Mouse (Mus musculus) spleen, adult 2 months (tissue): Measurements from ENCODE around the gene Eef1b2.
"Not testable (repeated sequence)": the region's sequence is repeated elsewhere in the genome, so short reads cannot be mapped to it uniquely, and the experiment has no call there.

Source experiments
- CTCF ChIP-seq: fragments of 200-500 bp; IDR thresholded peaks from 2 replicates; pipeline ENCODE4 v1.5.1; 2011; ENCODE audit warnings: mild to moderate bottlenecking, inconsistent platforms; ENCODE audit not compliant: insufficient read depth, insufficient read length, insufficient replicate concordance; ENCODE audit errors: extremely low read depth
- POLR2A ChIP-seq: fragments of 200-500 bp; IDR thresholded peaks from 2 replicates; pipeline ENCODE4 v1.6.1; 2011; ENCODE audit warnings: low read depth, low read length, inconsistent platforms

DNA sequence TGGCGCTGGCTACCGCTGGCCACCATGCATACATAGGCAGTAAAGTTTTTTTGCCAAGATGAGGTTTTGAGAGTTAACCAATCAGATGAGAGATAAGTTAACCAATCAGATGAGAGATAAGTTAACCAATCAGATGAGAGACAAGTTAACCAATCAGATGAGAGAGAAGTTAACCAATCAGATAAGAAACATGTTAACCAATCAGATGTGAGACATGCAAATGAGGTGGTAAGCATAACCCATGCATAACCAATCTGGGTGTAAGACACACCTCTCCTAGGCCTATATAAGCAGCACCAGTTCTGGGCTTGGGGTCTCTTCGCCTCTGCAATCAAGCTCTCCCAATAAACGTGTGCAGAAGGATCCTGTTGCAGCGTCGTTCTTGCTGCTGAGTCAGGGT, 8.8 kb downstream of the Eef1b2 start:
- not testable (repeated sequence) for TF ChIP-seq POLR2A, CTCF
